Mouse (Mus musculus): ENCODE results near the gene Fkbp15.

- TF ChIP-seq CTCF (IDR thresholded peaks at IDR 0.05; ENCODE audit: borderline replicate concordance, insufficient read depth, low read depth, low read length) = no peak
- TF ChIP-seq POLR2A (IDR thresholded peaks at IDR 0.05; ENCODE audit: borderline replicate concordance, insufficient read depth, low read length) = no peak
Observed at GRCm38 (mm10) chr4:62312821-62313220, 47.5 kb downstream of the Fkbp15 start.
